Mouse (Mus musculus): ENCODE results near the gene Ppp6r2. TPM values are rescaled to one million over a fixed set of nuclear protein-coding genes. Genes with fewer than 3 reads are reported as not detected.

The Ppp6r2 gene
- total and polyA plus RNA-seq, 3 experiments = 34.9 to 107 (median 65.5) TPM

GRCm38 (mm10) chr15:89334271-89334670, 122.9 kb downstream of the Ppp6r2 start, which contains the start of gene Miox:
Gene Miox (plus strand): TSS chr15:89334398.
- Histone ChIP-seq H3K4me3 (ENCODE audit: low read depth, low read length) (no peak within 1 kb of the TSS), H3K4me1 (ENCODE audit: insufficient read depth, low read depth, low read length) (no peaks in the 10 kb centered on the region), H3K27me3 (ENCODE audit: insufficient read depth, low read length) (peaks cover 27% of the 10 kb centered on the region), H3K9me3 (replicated peaks) (no peaks in the 10 kb centered on the region), H3K36me3 (replicated peaks) (no peaks in the 10 kb centered on the region)
- TF ChIP-seq TAL1 (conservative IDR thresholded peaks at IDR 0.05; ENCODE audit: low read depth, low read length) (no peak), POLR2AphosphoS5 (IDR thresholded peaks at IDR 0.05; ENCODE audit: insufficient replicate concordance, low read depth, low read length) (no peak), GATA2 (IDR thresholded peaks at IDR 0.05; ENCODE audit: borderline replicate concordance, low read depth, low read length) (no peak), GATA1 (IDR thresholded peaks at IDR 0.05; ENCODE audit: borderline replicate concordance, low read length) (no peak), CTCF (IDR thresholded peaks at IDR 0.05; ENCODE audit: low read depth, low read length) (no peak)
- DNase-seq (ENCODE audit: low spot score) (no peak), ATAC-seq (ENCODE audit: extremely low read depth, insufficient number of reproducible peaks, low FRiP score, poor library complexity, severe bottlenecking) (no peak)

- no peaks in the 10 kb centered on the region for H3K9me3 ChIP-seq (replicated peaks)
- DNase-seq (ENCODE audit: low spot score) (no peak), ATAC-seq (ENCODE audit: extremely low read depth, insufficient number of reproducible peaks, low FRiP score, poor library complexity, severe bottlenecking) (no peak)
- no peak for TF ChIP-seq POLR2AphosphoS5 (IDR thresholded peaks at IDR 0.05; ENCODE audit: insufficient replicate concordance, low read depth, low read length)
- H3K4me1 ChIP-seq (ENCODE audit: insufficient read depth, low read depth, low read length) = peaks cover 5% of the 10 kb centered on the region
- peaks cover 27% of the 10 kb centered on the region for H3K27me3 ChIP-seq (ENCODE audit: insufficient read depth, low read length)
- H3K4me3 ChIP-seq (ENCODE audit: low read depth, low read length) = no peak overlapping the region
- no peaks in the 10 kb centered on the region for H3K36me3 ChIP-seq (replicated peaks)
Observed at GRCm38 (mm10) chr15:89334774-89335537, 123.6 kb downstream of the Ppp6r2 start.

GRCm38 (mm10) chr15:89336422-89336821, 125.1 kb downstream of the Ppp6r2 start:
- no peak for ATAC-seq (ENCODE audit: extremely low read depth, insufficient number of reproducible peaks, low FRiP score, poor library complexity, severe bottlenecking)
- TF ChIP-seq POLR2AphosphoS5 (IDR thresholded peaks at IDR 0.05; ENCODE audit: insufficient replicate concordance, low read depth, low read length) = no peak
- TF ChIP-seq TAL1 (conservative IDR thresholded peaks at IDR 0.05; ENCODE audit: low read depth, low read length) = no peak
- no peak for TF ChIP-seq GATA1 (IDR thresholded peaks at IDR 0.05; ENCODE audit: borderline replicate concordance, low read length)
- no peak for TF ChIP-seq CTCF (IDR thresholded peaks at IDR 0.05; ENCODE audit: low read depth, low read length)
- TF ChIP-seq GATA2 (IDR thresholded peaks at IDR 0.05; ENCODE audit: borderline replicate concordance, low read depth, low read length) = no peak
- DNase-seq (ENCODE audit: low spot score) = no peak
- Histone ChIP-seq H3K4me1 (ENCODE audit: insufficient read depth, low read depth, low read length) (peaks cover 7% of the 10 kb centered on the region), H3K9me3 (replicated peaks) (no peaks in the 10 kb centered on the region), H3K4me3 (ENCODE audit: low read depth, low read length) (no peak overlapping the region), H3K36me3 (replicated peaks) (no peaks in the 10 kb centered on the region), H3K27me3 (ENCODE audit: insufficient read depth, low read length) (peaks cover 32% of the 10 kb centered on the region)

Other genes with a start within 250 kb of the Ppp6r2 start
Only the 20 nearest of the 26 such genes appear.
- gene Panx2, start 151.8 kb upstream of the Ppp6r2 start, total RNA-seq (2014; fragmentation: Nextera tagmentation) = not detected in 2 replicates
- 0.11 TPM in 1 of 2 replicates, not detected in the other for gene Panx2, start 151.8 kb upstream of the Ppp6r2 start, total RNA-seq (2017)
- gene Panx2, start 151.8 kb upstream of the Ppp6r2 start, polyA plus RNA-seq (2012) = 0.01 TPM in 1 of 2 replicates, not detected in the other
- gene Trabd, start 136.4 kb upstream of the Ppp6r2 start, total RNA-seq (2014; fragmentation: Nextera tagmentation) = 27.5 and 27.6 TPM in 2 replicates
- 22.1 and 27.3 TPM in 2 replicates for gene Trabd, start 136.4 kb upstream of the Ppp6r2 start, total RNA-seq (2017)
- gene Trabd, start 136.4 kb upstream of the Ppp6r2 start, polyA plus RNA-seq (2012) = 60.3 and 67.7 TPM in 2 replicates
- gene Selenoo, start 122.5 kb upstream of the Ppp6r2 start, total RNA-seq (2014; fragmentation: Nextera tagmentation) = 15.9 and 17.8 TPM in 2 replicates
- 25.2 and 28.4 TPM in 2 replicates for gene Selenoo, start 122.5 kb upstream of the Ppp6r2 start, total RNA-seq (2017)
- gene Selenoo, start 122.5 kb upstream of the Ppp6r2 start, polyA plus RNA-seq (2012) = 11.6 and 14.0 TPM in 2 replicates
- gene Tubgcp6, start 88.4 kb upstream of the Ppp6r2 start, total RNA-seq (2014; fragmentation: Nextera tagmentation) = 41.4 and 55.2 TPM in 2 replicates
- 19.3 and 21.5 TPM in 2 replicates for gene Tubgcp6, start 88.4 kb upstream of the Ppp6r2 start, total RNA-seq (2017)
- 31.8 and 35.4 TPM in 2 replicates for gene Tubgcp6, start 88.4 kb upstream of the Ppp6r2 start, polyA plus RNA-seq (2012)
- 6.8 and 9.3 TPM in 2 replicates for gene Hdac10, start 82.9 kb upstream of the Ppp6r2 start, total RNA-seq (2014; fragmentation: Nextera tagmentation)
- 16.1 and 22.3 TPM in 2 replicates for gene Hdac10, start 82.9 kb upstream of the Ppp6r2 start, total RNA-seq (2017)
- 11.5 and 18.3 TPM in 2 replicates for gene Hdac10, start 82.9 kb upstream of the Ppp6r2 start, polyA plus RNA-seq (2012)
- not detected in 2 replicates for gene Mapk12, start 70.8 kb upstream of the Ppp6r2 start, total RNA-seq (2014; fragmentation: Nextera tagmentation)
- 0.16 TPM in 1 of 2 replicates, not detected in the other for gene Mapk12, start 70.8 kb upstream of the Ppp6r2 start, total RNA-seq (2017)
- gene Mapk12, start 70.8 kb upstream of the Ppp6r2 start, polyA plus RNA-seq (2012) = not detected in 2 replicates
- gene Mapk11, start 61.9 kb upstream of the Ppp6r2 start, total RNA-seq (2014; fragmentation: Nextera tagmentation) = not detected in 2 replicates
- 0.38 and 0.46 TPM in 2 replicates for gene Mapk11, start 61.9 kb upstream of the Ppp6r2 start, total RNA-seq (2017)
- gene Mapk11, start 61.9 kb upstream of the Ppp6r2 start, polyA plus RNA-seq (2012) = 0.07 TPM in 1 of 2 replicates, not detected in the other
- gene Plxnb2, start 30.8 kb upstream of the Ppp6r2 start, total RNA-seq (2014; fragmentation: Nextera tagmentation) = 9.9 and 10.6 TPM in 2 replicates
- gene Plxnb2, start 30.8 kb upstream of the Ppp6r2 start, total RNA-seq (2017) = 1.8 and 3.1 TPM in 2 replicates
- gene Plxnb2, start 30.8 kb upstream of the Ppp6r2 start, polyA plus RNA-seq (2012) = 15.5 and 17.6 TPM in 2 replicates
- gene Dennd6b, start 15.1 kb upstream of the Ppp6r2 start, total RNA-seq (2014; fragmentation: Nextera tagmentation) = 3.5 and 4.0 TPM in 2 replicates
- gene Dennd6b, start 15.1 kb upstream of the Ppp6r2 start, total RNA-seq (2017) = 1.8 and 2.3 TPM in 2 replicates
- 7.3 and 7.6 TPM in 2 replicates for gene Dennd6b, start 15.1 kb upstream of the Ppp6r2 start, polyA plus RNA-seq (2012)
- 100 and 128 TPM in 2 replicates for gene Sbf1, start 103.8 kb downstream of the Ppp6r2 start, total RNA-seq (2014; fragmentation: Nextera tagmentation)
- gene Sbf1, start 103.8 kb downstream of the Ppp6r2 start, total RNA-seq (2017) = 40.5 and 42.5 TPM in 2 replicates
- 104 and 145 TPM in 2 replicates for gene Sbf1, start 103.8 kb downstream of the Ppp6r2 start, polyA plus RNA-seq (2012)
- gene Adm2, start 111.2 kb downstream of the Ppp6r2 start, total RNA-seq (2014; fragmentation: Nextera tagmentation) = not detected in 2 replicates
- gene Adm2, start 111.2 kb downstream of the Ppp6r2 start, total RNA-seq (2017) = not detected in 2 replicates
- gene Adm2, start 111.2 kb downstream of the Ppp6r2 start, polyA plus RNA-seq (2012) = 0.11 and 0.12 TPM in 2 replicates
- gene Miox, start 122.8 kb downstream of the Ppp6r2 start, total RNA-seq (2014; fragmentation: Nextera tagmentation) = not detected in 2 replicates
- gene Miox, start 122.8 kb downstream of the Ppp6r2 start, total RNA-seq (2017) = 0.11 and 0.12 TPM in 2 replicates
- not detected in 2 replicates for gene Miox, start 122.8 kb downstream of the Ppp6r2 start, polyA plus RNA-seq (2012)
- 42.7 and 76.3 TPM in 2 replicates for gene Lmf2, start 144.1 kb downstream of the Ppp6r2 start, total RNA-seq (2014; fragmentation: Nextera tagmentation)
- gene Lmf2, start 144.1 kb downstream of the Ppp6r2 start, total RNA-seq (2017) = 13.7 and 15.3 TPM in 2 replicates
- 116 and 125 TPM in 2 replicates for gene Lmf2, start 144.1 kb downstream of the Ppp6r2 start, polyA plus RNA-seq (2012)
- 147 and 164 TPM in 2 replicates for gene Ncaph2, start 144.2 kb downstream of the Ppp6r2 start, total RNA-seq (2014; fragmentation: Nextera tagmentation)
- 130 and 148 TPM in 2 replicates for gene Ncaph2, start 144.2 kb downstream of the Ppp6r2 start, total RNA-seq (2017)
- gene Ncaph2, start 144.2 kb downstream of the Ppp6r2 start, polyA plus RNA-seq (2012) = 68.4 and 78.1 TPM in 2 replicates
- gene Sco2, start 162.3 kb downstream of the Ppp6r2 start, total RNA-seq (2014; fragmentation: Nextera tagmentation) = 9.5 and 15.0 TPM in 2 replicates
- gene Sco2, start 162.3 kb downstream of the Ppp6r2 start, total RNA-seq (2017) = 26.2 and 27.8 TPM in 2 replicates
- 62.3 and 64.6 TPM in 2 replicates for gene Sco2, start 162.3 kb downstream of the Ppp6r2 start, polyA plus RNA-seq (2012)
- not detected in 2 replicates for gene Tymp, start 165.5 kb downstream of the Ppp6r2 start, total RNA-seq (2014; fragmentation: Nextera tagmentation)
- 0.27 and 0.35 TPM in 2 replicates for gene Tymp, start 165.5 kb downstream of the Ppp6r2 start, total RNA-seq (2017)
- gene Tymp, start 165.5 kb downstream of the Ppp6r2 start, polyA plus RNA-seq (2012) = 0.61 and 0.69 TPM in 2 replicates
- gene Odf3b, start 167.7 kb downstream of the Ppp6r2 start, total RNA-seq (2014; fragmentation: Nextera tagmentation) = not detected in 2 replicates
- gene Odf3b, start 167.7 kb downstream of the Ppp6r2 start, total RNA-seq (2017) = not detected in 2 replicates
- not detected in 2 replicates for gene Odf3b, start 167.7 kb downstream of the Ppp6r2 start, polyA plus RNA-seq (2012)
- not detected in 2 replicates for gene Klhdc7b, start 173.4 kb downstream of the Ppp6r2 start, total RNA-seq (2014; fragmentation: Nextera tagmentation)
- gene Klhdc7b, start 173.4 kb downstream of the Ppp6r2 start, total RNA-seq (2017) = 0.05 TPM in 1 of 2 replicates, not detected in the other
- not detected in 2 replicates for gene Klhdc7b, start 173.4 kb downstream of the Ppp6r2 start, polyA plus RNA-seq (2012)
- gene Syce3, start 198.9 kb downstream of the Ppp6r2 start, total RNA-seq (2014; fragmentation: Nextera tagmentation) = not detected in 2 replicates
- gene Syce3, start 198.9 kb downstream of the Ppp6r2 start, total RNA-seq (2017) = not detected in 2 replicates
- not detected in 2 replicates for gene Syce3, start 198.9 kb downstream of the Ppp6r2 start, polyA plus RNA-seq (2012)
- gene Cpt1b, start 214.3 kb downstream of the Ppp6r2 start, total RNA-seq (2014; fragmentation: Nextera tagmentation) = 3.7 and 7.7 TPM in 2 replicates
- 2.1 and 2.6 TPM in 2 replicates for gene Cpt1b, start 214.3 kb downstream of the Ppp6r2 start, total RNA-seq (2017)
- gene Cpt1b, start 214.3 kb downstream of the Ppp6r2 start, polyA plus RNA-seq (2012) = 0.77 and 0.88 TPM in 2 replicates